Mouse (Mus musculus): ENCODE measurements around the gene Tbc1d2b. TPM values are rescaled to one million over a fixed set of nuclear protein-coding genes. Genes with fewer than 3 reads are reported as not detected.
A peak's percentile ranks its signal among the peaks of the same experiment; 100 is the strongest.

The Tbc1d2b gene
- polyA plus RNA-seq, 1 experiment from 2014 or later: 6.7 TPM

- H3K27me3 ChIP-seq (ENCODE audit: control insufficient read depth, insufficient read depth, low read length): no peaks in the 10 kb centered on the region
- no peak overlapping the region for H3K9ac ChIP-seq (ENCODE audit: low read depth, low read length)
- H3K4me2 ChIP-seq: no peak overlapping the region
- no peak overlapping the region for H3K4me3 ChIP-seq (ENCODE audit: low read depth, low read length)
- no peaks in the 10 kb centered on the region for H3K9me3 ChIP-seq (replicated peaks; ENCODE audit: control insufficient read depth, low read length)
- no peak for ATAC-seq (replicated peaks; ENCODE audit: insufficient number of reproducible peaks, low FRiP score, low TSS enrichment)
- no peak overlapping the region for H3K27ac ChIP-seq (ENCODE audit: low read depth, low read length)
- 85% methylated on average over 3 of the region's 3 CpGs for WGBS (ENCODE audit: insufficient replicate concordance)
- no peaks in the 10 kb centered on the region for H3K36me3 ChIP-seq (ENCODE audit: control insufficient read depth, insufficient read depth, low read length)
- H3K4me1 ChIP-seq (ENCODE audit: control insufficient read depth, insufficient read depth, low read length): no peaks in the 10 kb centered on the region
These were observed 97.3 kb downstream of the Tbc1d2b start for GRCm38 (mm10) chr9:90173330-90173729.

GRCm38 (mm10) chr9:90172528-90173321, 97.9 kb downstream of the Tbc1d2b start:
- no peak overlapping the region for H3K27ac ChIP-seq (ENCODE audit: low read depth, low read length)
- no peak overlapping the region for H3K4me2 ChIP-seq
- no peaks in the 10 kb centered on the region for H3K4me1 ChIP-seq (ENCODE audit: control insufficient read depth, insufficient read depth, low read length)
- no peaks in the 10 kb centered on the region for H3K36me3 ChIP-seq (ENCODE audit: control insufficient read depth, insufficient read depth, low read length)
- H3K4me3 ChIP-seq (ENCODE audit: low read depth, low read length): no peak overlapping the region
- 67% methylated on average over 8 of the region's 8 CpGs for WGBS (ENCODE audit: insufficient replicate concordance)
- H3K27me3 ChIP-seq (ENCODE audit: control insufficient read depth, insufficient read depth, low read length): no peaks in the 10 kb centered on the region
- no peaks in the 10 kb centered on the region for H3K9me3 ChIP-seq (replicated peaks; ENCODE audit: control insufficient read depth, low read length)
- no peak overlapping the region for H3K9ac ChIP-seq (ENCODE audit: low read depth, low read length)
- ATAC-seq (replicated peaks; ENCODE audit: insufficient number of reproducible peaks, low FRiP score, low TSS enrichment): no peak

DNA sequence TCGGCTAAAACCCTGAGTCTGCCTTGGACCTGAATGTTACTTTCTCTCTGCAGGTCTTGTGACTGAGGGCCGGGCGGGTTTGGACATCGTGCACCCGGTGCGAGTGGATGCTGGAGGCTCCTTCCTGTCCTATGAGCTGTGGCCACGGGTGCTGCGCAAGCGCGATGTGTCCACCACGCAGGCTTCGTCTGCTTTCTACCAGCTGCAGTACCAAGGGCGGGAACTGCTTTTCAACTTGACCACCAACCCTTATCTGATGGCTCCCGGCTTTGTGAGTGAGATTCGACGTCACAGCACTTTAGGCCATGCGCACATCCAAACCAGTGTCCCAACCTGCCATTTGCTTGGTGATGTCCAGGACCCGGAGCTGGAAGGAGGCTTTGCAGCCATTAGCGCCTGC, 99.2 kb downstream of the Tbc1d2b start:
- no peaks in the 10 kb centered on the region for H3K27me3 ChIP-seq (ENCODE audit: control insufficient read depth, insufficient read depth, low read length)
- no peak for ATAC-seq (replicated peaks; ENCODE audit: insufficient number of reproducible peaks, low FRiP score, low TSS enrichment)
- 91% methylated on average over 19 of the region's 19 CpGs for WGBS (ENCODE audit: insufficient replicate concordance)
- no peaks in the 10 kb centered on the region for H3K9me3 ChIP-seq (replicated peaks; ENCODE audit: control insufficient read depth, low read length)
- H3K4me3 ChIP-seq (ENCODE audit: low read depth, low read length): no peak overlapping the region
- H3K4me1 ChIP-seq (ENCODE audit: control insufficient read depth, insufficient read depth, low read length): no peaks in the 10 kb centered on the region
- no peak overlapping the region for H3K4me2 ChIP-seq
- H3K36me3 ChIP-seq (ENCODE audit: control insufficient read depth, insufficient read depth, low read length): no peaks in the 10 kb centered on the region
- H3K9ac ChIP-seq (ENCODE audit: low read depth, low read length): no peak overlapping the region
- no peak overlapping the region for H3K27ac ChIP-seq (ENCODE audit: low read depth, low read length)

GRCm38 (mm10) chr9:90169965-90170364, 100.6 kb downstream of the Tbc1d2b start:
- H3K36me3 ChIP-seq (ENCODE audit: control insufficient read depth, insufficient read depth, low read length): no peaks in the 10 kb centered on the region
- H3K4me2 ChIP-seq: no peak overlapping the region
- no peak overlapping the region for H3K27ac ChIP-seq (ENCODE audit: low read depth, low read length)
- WGBS (ENCODE audit: insufficient replicate concordance): 73% methylated on average over 4 of the region's 4 CpGs
- no peaks in the 10 kb centered on the region for H3K27me3 ChIP-seq (ENCODE audit: control insufficient read depth, insufficient read depth, low read length)
- H3K9ac ChIP-seq (ENCODE audit: low read depth, low read length): no peak overlapping the region
- H3K4me1 ChIP-seq (ENCODE audit: control insufficient read depth, insufficient read depth, low read length): no peaks in the 10 kb centered on the region
- no peak overlapping the region for H3K4me3 ChIP-seq (ENCODE audit: low read depth, low read length)
- no peak for ATAC-seq (replicated peaks; ENCODE audit: insufficient number of reproducible peaks, low FRiP score, low TSS enrichment)
- H3K9me3 ChIP-seq (replicated peaks; ENCODE audit: control insufficient read depth, low read length): no peaks in the 10 kb centered on the region

GRCm38 (mm10) chr9:90166615-90167014, 104.0 kb downstream of the Tbc1d2b start:
- no peaks in the 10 kb centered on the region for H3K36me3 ChIP-seq (ENCODE audit: control insufficient read depth, insufficient read depth, low read length)
- peaks cover 8% of the 10 kb centered on the region; the same call in 1 of the 2 replicates for H3K4me1 ChIP-seq (ENCODE audit: control insufficient read depth, insufficient read depth, low read length)
- 76% methylated on average over 5 of the region's 5 CpGs for WGBS (ENCODE audit: insufficient replicate concordance)
- no peak overlapping the region for H3K4me2 ChIP-seq
- no peak overlapping the region for H3K4me3 ChIP-seq (ENCODE audit: low read depth, low read length)
- H3K27ac ChIP-seq (ENCODE audit: low read depth, low read length): no peak overlapping the region
- peaks cover 11% of the 10 kb centered on the region; the same call in 1 of the 2 replicates for H3K27me3 ChIP-seq (ENCODE audit: control insufficient read depth, insufficient read depth, low read length)
- ATAC-seq (replicated peaks; ENCODE audit: insufficient number of reproducible peaks, low FRiP score, low TSS enrichment): no peak
- H3K9me3 ChIP-seq (replicated peaks; ENCODE audit: control insufficient read depth, low read length): no peaks in the 10 kb centered on the region
- no peak overlapping the region for H3K9ac ChIP-seq (ENCODE audit: low read depth, low read length)

DNA sequence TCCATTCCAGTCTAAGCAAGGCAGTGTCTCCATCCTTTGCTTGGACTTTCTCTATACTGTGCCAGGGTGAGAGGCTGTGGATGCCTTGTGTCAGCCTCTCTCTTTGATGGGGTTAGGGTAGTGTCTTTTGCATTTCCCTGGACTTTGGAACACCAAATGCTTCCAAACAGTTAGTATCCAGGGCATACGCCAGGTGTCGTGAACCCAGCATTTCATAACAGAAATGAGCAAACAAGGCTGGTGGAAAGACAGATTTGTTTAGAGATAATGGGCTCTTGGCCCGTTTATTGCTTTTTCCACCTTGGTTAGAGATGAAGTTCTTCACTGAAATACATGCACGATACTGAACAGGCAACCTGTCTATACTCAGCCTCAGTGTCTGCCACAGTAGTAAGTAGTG, 105.0 kb downstream of the Tbc1d2b start:
- Histone ChIP-seq H3K4me3 (ENCODE audit: low read depth, low read length) (no peak overlapping the region), H3K4me2 (no peak overlapping the region), H3K9me3 (replicated peaks; ENCODE audit: control insufficient read depth, low read length) (no peaks in the 10 kb centered on the region), H3K4me1 (ENCODE audit: control insufficient read depth, insufficient read depth, low read length) (peaks cover 8% of the 10 kb centered on the region; the same call in 1 of the 2 replicates), H3K27me3 (ENCODE audit: control insufficient read depth, insufficient read depth, low read length) (peaks cover 11% of the 10 kb centered on the region; the same call in 1 of the 2 replicates), H3K27ac (ENCODE audit: low read depth, low read length) (no peak overlapping the region), H3K36me3 (ENCODE audit: control insufficient read depth, insufficient read depth, low read length) (no peaks in the 10 kb centered on the region), H3K9ac (ENCODE audit: low read depth, low read length) (no peak overlapping the region)
- no peak for ATAC-seq (replicated peaks; ENCODE audit: insufficient number of reproducible peaks, low FRiP score, low TSS enrichment)
- WGBS (ENCODE audit: insufficient replicate concordance): 91% methylated on average over 4 of the region's 4 CpGs

DNA sequence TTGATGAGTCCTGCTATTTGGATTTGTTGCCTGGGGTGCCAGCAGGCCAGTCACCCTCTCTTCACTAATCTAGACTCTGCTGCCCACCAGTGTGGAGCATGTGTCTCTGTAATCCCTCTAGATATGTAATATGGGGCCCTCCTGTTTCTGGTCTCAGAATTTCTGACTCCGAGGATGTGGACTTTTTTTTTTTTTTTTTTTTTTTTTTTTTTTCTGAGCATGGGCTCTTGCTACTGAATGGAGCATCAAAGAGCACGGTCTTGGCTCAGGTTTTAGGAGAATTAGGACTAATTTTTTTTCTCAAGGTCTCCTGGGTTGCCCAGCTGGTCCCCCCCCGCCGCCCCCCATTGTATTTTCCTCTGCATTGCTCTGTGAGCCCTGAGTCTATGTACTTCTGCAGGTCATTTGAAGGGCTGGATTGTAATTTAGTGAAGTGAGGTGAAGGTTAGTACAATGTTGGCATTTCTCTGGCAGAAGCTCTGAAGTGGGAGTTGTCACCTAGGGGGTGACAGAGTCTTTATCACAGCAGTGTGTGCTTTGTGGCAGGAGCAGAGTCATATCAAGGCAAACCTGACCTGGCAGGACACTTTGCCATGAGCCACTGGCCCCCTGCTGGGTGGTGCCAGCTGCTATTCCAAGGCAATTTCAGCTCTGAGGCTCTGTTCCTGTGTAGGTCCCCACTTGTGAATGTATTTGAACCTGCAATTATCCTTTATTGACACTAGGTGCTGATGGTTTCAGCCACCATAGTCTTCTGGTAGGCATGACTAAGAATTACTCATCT, 105.7 kb downstream of the Tbc1d2b start:
- H3K36me3 ChIP-seq (ENCODE audit: control insufficient read depth, insufficient read depth, low read length): no peaks in the 10 kb centered on the region
- ATAC-seq (replicated peaks; ENCODE audit: insufficient number of reproducible peaks, low FRiP score, low TSS enrichment): no peak
- no peak overlapping the region for H3K9ac ChIP-seq (ENCODE audit: low read depth, low read length)
- H3K27ac ChIP-seq (ENCODE audit: low read depth, low read length): no peak overlapping the region
- H3K4me3 ChIP-seq (ENCODE audit: low read depth, low read length): no peak overlapping the region
- peaks cover 11% of the 10 kb centered on the region; the same call in 1 of the 2 replicates for H3K27me3 ChIP-seq (ENCODE audit: control insufficient read depth, insufficient read depth, low read length)
- WGBS (ENCODE audit: insufficient replicate concordance): 62% methylated on average over 4 of the region's 4 CpGs
- no peaks in the 10 kb centered on the region for H3K9me3 ChIP-seq (replicated peaks; ENCODE audit: control insufficient read depth, low read length)
- peaks cover 8% of the 10 kb centered on the region; the same call in 1 of the 2 replicates for H3K4me1 ChIP-seq (ENCODE audit: control insufficient read depth, insufficient read depth, low read length)
- no peak overlapping the region for H3K4me2 ChIP-seq

DNA sequence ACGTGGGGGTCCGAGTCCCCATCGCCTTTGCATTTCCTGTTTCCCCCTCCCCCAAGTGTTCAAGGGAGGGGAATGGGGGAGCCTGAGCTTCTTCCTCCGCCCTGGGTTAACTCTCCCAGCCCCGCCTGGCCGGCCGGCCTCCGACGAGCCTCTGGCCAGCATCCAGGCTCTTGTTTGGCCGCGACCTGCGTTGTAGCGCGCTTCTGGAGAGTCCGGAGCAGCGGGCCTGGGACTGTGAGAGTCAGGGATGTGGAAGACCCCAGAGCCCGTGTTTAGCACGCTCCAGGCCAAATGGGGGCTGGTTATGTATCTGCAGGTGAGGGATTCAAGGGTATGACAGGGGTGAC, 106.9 kb downstream of the Tbc1d2b start:
- Histone ChIP-seq H3K27ac (ENCODE audit: low read depth, low read length) (no peak overlapping the region), H3K4me2 (peak overlapping the region; percentile 99), H3K27me3 (ENCODE audit: control insufficient read depth, insufficient read depth, low read length) (peaks cover 11% of the 10 kb centered on the region; the same call in 1 of the 2 replicates), H3K4me3 (ENCODE audit: low read depth, low read length) (peak overlapping the region; percentile 78), H3K36me3 (ENCODE audit: control insufficient read depth, insufficient read depth, low read length) (no peaks in the 10 kb centered on the region), H3K4me1 (ENCODE audit: control insufficient read depth, insufficient read depth, low read length) (peaks cover 8% of the 10 kb centered on the region; the same call in 1 of the 2 replicates), H3K9me3 (replicated peaks; ENCODE audit: control insufficient read depth, low read length) (no peaks in the 10 kb centered on the region), H3K9ac (ENCODE audit: low read depth, low read length) (peak overlapping the region; percentile 71)
- under 1% methylated on average over 18 of the region's 18 CpGs for WGBS (ENCODE audit: insufficient replicate concordance)
- ATAC-seq (replicated peaks; ENCODE audit: insufficient number of reproducible peaks, low FRiP score, low TSS enrichment): peak; percentile 35; the same call in 1 of the 2 replicates
